Mouse (Mus musculus) CH12.LX (cell line): Measurements from ENCODE around the gene Zfp61. TPM values are rescaled to one million over a fixed set of nuclear protein-coding genes. Genes with fewer than 3 reads are reported as not detected.
A peak's percentile ranks its signal among the peaks of the same experiment; 100 is the strongest.

Experiments used
- DNase-seq: peaks from one replicate; pipeline ENCODE4 v3.0.0-alpha.2; 2013; ENCODE audit errors: extremely low read depth
- H3K27ac ChIP-seq: 2 replicates; pipeline ENCODE4 v1.5.1; 2012; ENCODE audit warnings: low read depth, mild to moderate bottlenecking, control low read depth, moderate library complexity; ENCODE audit not compliant: insufficient read depth
- H3K27me3 ChIP-seq: replicated peaks from 2 replicates; pipeline ENCODE3; 2012; ENCODE audit warnings: inconsistent platforms
- H3K36me3 ChIP-seq, 2 experiments: replicated peaks in 1 of 2; 2 replicates each; pipeline versions ENCODE3 to v1.6.1; 2012; ENCODE audit warnings: inconsistent platforms in 1 of 2, low read length in 1 of 2, mild to moderate bottlenecking in 1 of 2, mixed read lengths in 1 of 2, moderate library complexity in 1 of 2; ENCODE audit not compliant: control insufficient read depth in 1 of 2, insufficient read depth in 1 of 2
- H3K4me1 ChIP-seq, 2 experiments: 2 replicates each; pipeline ENCODE4 v1.6.1; 2012; ENCODE audit warnings: inconsistent platforms in 1 of 2, moderate library complexity in 1 of 2; ENCODE audit not compliant: insufficient read depth in 2 of 2, control insufficient read depth in 1 of 2
- H3K4me2 ChIP-seq: 2 replicates; pipeline ENCODE4 v1.6.1; 2012; ENCODE audit warnings: low read depth, mild to moderate bottlenecking, control low read depth; ENCODE audit not compliant: poor library complexity, insufficient read depth, severe bottlenecking
- H3K4me3 ChIP-seq, 3 experiments: fragments of 150-350 bp in 1 of 3; sonication (generic) in 1 of 3; replicated peaks in 1 of 3; 2 replicates each; pipeline versions ENCODE3 to v1.5.1; 2011 to 2012; ENCODE audit warnings: low read depth in 2 of 3, low read length in 2 of 3, mild to moderate bottlenecking in 2 of 3, moderate library complexity in 2 of 3, control low read depth in 1 of 3, improper control_type of control experiment in 1 of 3, inconsistent platforms in 1 of 3, mixed read lengths in 1 of 3; ENCODE audit not compliant: poor library complexity in 1 of 3
- H3K79me2 ChIP-seq: replicated peaks from 2 replicates; pipeline ENCODE4 v1.6.1; 2012; ENCODE audit warnings: mild to moderate bottlenecking, moderate library complexity; ENCODE audit not compliant: control insufficient read depth, poor library complexity, insufficient read depth, severe bottlenecking; ENCODE audit errors: extremely low read depth
- H3K9ac ChIP-seq: 2 replicates; pipeline ENCODE4 v1.6.1; 2012; ENCODE audit warnings: low read depth, mild to moderate bottlenecking, control low read depth, moderate library complexity; ENCODE audit not compliant: insufficient read depth
- H3K9me3 ChIP-seq: replicated peaks from 2 replicates; pipeline ENCODE3; 2012; ENCODE audit warnings: low read length, inconsistent platforms, mixed read lengths
- CTCF ChIP-seq, 2 experiments: IDR thresholded peaks in 1 of 2; conservative IDR thresholded peaks in 1 of 2; 2 replicates each; pipeline ENCODE4 v1.5.1; 2011 to 2012; ENCODE audit warnings: low read depth in 2 of 2, low read length in 2 of 2, improper control_type of control experiment in 1 of 2, inconsistent platforms in 1 of 2, mild to moderate bottlenecking in 1 of 2, moderate library complexity in 1 of 2
- E2F4 ChIP-seq: IDR thresholded peaks from 2 replicates; pipeline ENCODE4 v1.6.1; 2011; ENCODE audit warnings: low read depth, low read length, improper control_type of control experiment; ENCODE audit not compliant: insufficient replicate concordance
- ELF1 ChIP-seq: IDR thresholded peaks from 2 replicates; pipeline ENCODE4 v1.6.1; 2014; ENCODE audit warnings: low read depth, mild to moderate bottlenecking, inconsistent platforms, low read length, improper control_type of control experiment
- IRF4 ChIP-seq: IDR thresholded peaks from 2 replicates; pipeline ENCODE4 v1.6.1; 2014; ENCODE audit warnings: low read depth, mild to moderate bottlenecking, inconsistent platforms, low read length, improper control_type of control experiment
- JUN ChIP-seq: IDR thresholded peaks from 2 replicates; pipeline ENCODE4 v1.6.1; 2011; ENCODE audit warnings: low read depth, mild to moderate bottlenecking, low read length, improper control_type of control experiment, moderate library complexity; ENCODE audit not compliant: insufficient read depth
- MAFK ChIP-seq: IDR thresholded peaks from 2 replicates; pipeline ENCODE4 v1.6.1; 2011; ENCODE audit warnings: low read length, improper control_type of control experiment; ENCODE audit not compliant: insufficient replicate concordance
- MAX ChIP-seq: IDR thresholded peaks from 2 replicates; pipeline ENCODE4 v1.6.1; 2011; ENCODE audit warnings: low read length, improper control_type of control experiment
- MAZ ChIP-seq: IDR thresholded peaks from 2 replicates; pipeline ENCODE4 v1.6.1; 2012; ENCODE audit warnings: low read depth, mild to moderate bottlenecking, inconsistent platforms, low read length, improper control_type of control experiment, moderate library complexity
- MEF2A ChIP-seq: IDR thresholded peaks from 2 replicates; pipeline ENCODE4 v1.6.1; 2014; ENCODE audit warnings: low read depth, mild to moderate bottlenecking, inconsistent platforms, low read length, improper control_type of control experiment, borderline replicate concordance
- PAX5 ChIP-seq: IDR thresholded peaks from 2 replicates; pipeline ENCODE4 v1.6.1; 2012; ENCODE audit warnings: low read length, inconsistent platforms, mixed read lengths
- POLR2A ChIP-seq: IDR thresholded peaks from 2 replicates; pipeline ENCODE4 v1.6.1; 2011; ENCODE audit warnings: low read depth, mild to moderate bottlenecking, improper control_type of control experiment, low read length
- RAD21 ChIP-seq: IDR thresholded peaks from 2 replicates; pipeline ENCODE4 v1.6.1; 2011; ENCODE audit warnings: low read depth, mild to moderate bottlenecking, low read length, improper control_type of control experiment, moderate library complexity
- SIN3A ChIP-seq: IDR thresholded peaks from 2 replicates; pipeline ENCODE4 v1.6.1; 2012; ENCODE audit warnings: low read length, improper control_type of control experiment, inconsistent platforms
- SMC3 ChIP-seq: IDR thresholded peaks from 2 replicates; pipeline ENCODE4 v1.6.1; 2011; ENCODE audit warnings: low read depth, low read length, improper control_type of control experiment
- UBTF ChIP-seq: IDR thresholded peaks from 2 replicates; pipeline ENCODE4 v1.6.1; 2012; ENCODE audit warnings: low read depth, mild to moderate bottlenecking, inconsistent platforms, low read length, improper control_type of control experiment, moderate library complexity
- USF1 ChIP-seq: IDR thresholded peaks from 2 replicates; pipeline ENCODE4 v1.6.1; 2014; ENCODE audit warnings: low read depth, mild to moderate bottlenecking, inconsistent platforms, low read length, improper control_type of control experiment
- ZKSCAN1 ChIP-seq: IDR thresholded peaks from 2 replicates; pipeline ENCODE4 v1.6.1; 2012; ENCODE audit warnings: low read depth, inconsistent platforms, low read length, improper control_type of control experiment, borderline replicate concordance
- dilution Hi-C: fragments of 300-500 bp; cut with MboI; formaldehyde crosslinking; loops from 2 replicates; pipeline ENCODE4 v1.14.3; 2020; ENCODE audit warnings: low sequenced_read_pairs; ENCODE audit not compliant: extremely low pct_unique_long_range_greater_than_20kb, extremely low pct_ligation_motif_present
- in situ Hi-C: fragments of 300-500 bp; cut with MboI; formaldehyde crosslinking; loops from 3 replicates; pipeline ENCODE4 v1.14.3; 2019; ENCODE audit warnings: low sequenced_read_pairs, low pct_ligation_motif_present, low pct_unique_long_range_greater_than_20kb, mixed read lengths
- polyA plus RNA-seq: library from polyadenylated mRNA; unstranded; fragments of >175 nt; gene quantifications from 2 replicates; pipeline ENCODE4 v1.2.1, GENCODE M21; 2012; ENCODE audit warnings: low read depth; ENCODE audit not compliant: insufficient read length
- total RNA-seq, 2 experiments: library from RNA; depleted of rRNA; stranded (reverse); fragments of 300-350 nt in 1 of 2; fragments of >200 nt in 1 of 2; gene quantifications; 2 replicates each; pipeline ENCODE4 v1.2.3; 2012 to 2014

Gene Zfp61
- total and polyA plus RNA-seq, 3 experiments, result 2.3 to 3.3 (median 3.2) TPM

DNA sequence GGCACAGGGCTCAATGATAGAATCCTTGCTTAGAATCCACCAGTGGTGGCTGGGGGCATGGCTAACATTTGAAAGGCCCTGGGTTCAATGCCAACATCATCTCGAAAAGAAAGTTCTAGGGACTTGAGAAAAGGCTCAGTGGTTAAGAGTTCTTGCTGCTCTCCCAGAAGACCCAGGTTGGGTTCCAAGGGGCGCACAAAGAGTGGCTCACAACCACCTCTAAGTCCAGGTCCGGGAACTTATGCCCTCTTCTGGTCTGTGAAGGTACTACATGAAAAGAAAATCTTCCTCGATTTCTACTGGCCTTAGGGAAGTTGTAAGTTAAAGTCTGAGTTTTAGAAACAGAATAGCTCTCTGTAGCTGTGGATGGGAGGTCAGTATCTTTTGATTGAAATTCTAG is 14.9 kb downstream of the Zfp61 start:
- Histone ChIP-seq H3K9me3 (no peaks in the 10 kb centered on the region), H3K4me3 (no peak overlapping the region), H3K27ac (no peak overlapping the region), H3K4me2 (no peak overlapping the region), H3K9ac (no peak overlapping the region), H3K4me1 (peaks cover 0 to 5% of the 10 kb centered on the region in 2 experiments; a peak in 1 of 4 replicates), H3K27me3 (peaks cover 3% of the 10 kb centered on the region), H3K79me2 (no peaks in the 10 kb centered on the region), H3K36me3 (peaks cover 6 to 12% of the 10 kb centered on the region in 2 experiments)
- DNase-seq, result peak; percentile 18
- dilution Hi-C loops (no loop called here), in situ Hi-C loops (no loop called here)
- TF ChIP-seq JUN, result no peak
- peak; percentile 26 to 62; a peak in 3 of 4 replicates for TF ChIP-seq CTCF (conservative IDR thresholded peaks at IDR 0.05 in 1 of 2, IDR thresholded peaks at IDR 0.05 in 1 of 2; ENCODE audit: low read depth in 2 of 2, low read length in 2 of 2)
- no peak for TF ChIP-seq MAZ
- TF ChIP-seq ELF1, result no peak
- TF ChIP-seq E2F4, result no peak
- TF ChIP-seq UBTF, result no peak
- no peak for TF ChIP-seq SIN3A
- no peak for TF ChIP-seq USF1
- no peak for TF ChIP-seq MAX
- TF ChIP-seq PAX5, result no peak
- TF ChIP-seq ZKSCAN1, result no peak
- no peak for TF ChIP-seq POLR2A
- TF ChIP-seq MEF2A, result no peak
- TF ChIP-seq RAD21, result peak; percentile 35
- no peak for TF ChIP-seq MAFK
- TF ChIP-seq SMC3, result peak; percentile 61

DNA sequence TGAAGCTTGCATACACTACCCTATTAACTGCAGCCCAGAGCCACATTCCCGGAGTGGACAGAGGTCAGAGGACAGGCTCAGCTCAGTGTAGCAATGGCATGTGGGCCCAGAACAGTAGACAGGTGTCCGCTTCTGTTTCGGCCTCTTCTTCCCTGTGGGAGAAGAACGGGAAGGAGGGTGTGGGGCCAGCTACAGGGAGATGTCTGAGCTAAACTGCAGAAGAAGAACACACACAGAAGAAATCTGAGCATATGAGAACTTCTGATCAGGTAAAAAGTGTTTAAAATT is 20.2 kb downstream of the Zfp61 start:
- in situ Hi-C loops, result no loop called here
- TF ChIP-seq IRF4, result no peak
- TF ChIP-seq, all 38 proteins: peak for 0

More for the DNA sequence above, 20.2 kb downstream of the Zfp61 start:
- Histone ChIP-seq H3K4me1 (no peaks in the 10 kb centered on the region), H3K4me2 (no peak overlapping the region), H3K9ac (no peak overlapping the region), H3K27me3 (peaks cover 8% of the 10 kb centered on the region), H3K4me3 (no peak overlapping the region), H3K36me3 (no peaks in the 10 kb centered on the region), H3K79me2 (no peaks in the 10 kb centered on the region), H3K9me3 (no peaks in the 10 kb centered on the region), H3K27ac (no peak overlapping the region)
- no peak for DNase-seq
- dilution Hi-C loops, result no loop called here
